Mouse (Mus musculus): Measurements from ENCODE around the gene Cyp2a4. TPM values are rescaled to one million over a fixed set of nuclear protein-coding genes. Genes with fewer than 3 reads are reported as not detected.
"Not testable (repeated sequence)": the region's sequence is repeated elsewhere in the genome, so short reads cannot be mapped to it uniquely, and the experiment has no call there.

Gene Cyp2a4
- polyA plus RNA-seq, 2 experiments = not detected

DNA sequence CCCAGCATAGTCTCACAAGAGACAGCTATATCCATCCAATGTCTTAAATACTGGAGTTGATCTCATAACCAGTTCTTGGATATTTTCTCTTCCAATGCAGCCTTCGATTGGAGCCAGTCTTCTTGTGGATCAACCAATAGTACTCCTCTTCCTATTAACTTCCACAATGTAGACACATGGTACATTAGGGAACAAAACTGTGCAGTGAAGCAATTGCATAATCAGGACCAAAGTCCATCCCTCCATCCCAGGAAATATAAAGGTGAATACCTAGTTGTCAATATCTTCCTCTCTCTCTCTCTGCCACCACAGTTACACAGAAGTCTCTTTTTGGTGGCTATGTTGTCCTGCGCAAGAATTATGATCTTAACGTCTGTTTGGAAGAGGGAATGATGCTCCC, 45.3 kb downstream of the Cyp2a4 start:
- ATAC-seq (ENCODE audit: low FRiP score, low read depth); H3K27me3 ChIP-seq (ENCODE audit: control insufficient read depth, insufficient read depth, low read length); H3K4me1 ChIP-seq (ENCODE audit: control insufficient read depth, insufficient read depth, low read length); H3K9me3 ChIP-seq (ENCODE audit: control insufficient read depth, low read length); H3K4me3 ChIP-seq (replicated peaks; ENCODE audit: low read length); H3K4me2 ChIP-seq (replicated peaks; ENCODE audit: low read depth, low read length, severe bottlenecking); DNase-seq (ENCODE audit: low spot score); H3K36me3 ChIP-seq (ENCODE audit: control insufficient read depth, insufficient read depth, low read length); H3K9ac ChIP-seq (ENCODE audit: low read depth, low read length, severe bottlenecking); H3K27ac ChIP-seq (replicated peaks; ENCODE audit: low read depth, low read length): not testable (repeated sequence)
- WGBS = 83% methylated on average over 2 of the region's 3 CpGs

DNA sequence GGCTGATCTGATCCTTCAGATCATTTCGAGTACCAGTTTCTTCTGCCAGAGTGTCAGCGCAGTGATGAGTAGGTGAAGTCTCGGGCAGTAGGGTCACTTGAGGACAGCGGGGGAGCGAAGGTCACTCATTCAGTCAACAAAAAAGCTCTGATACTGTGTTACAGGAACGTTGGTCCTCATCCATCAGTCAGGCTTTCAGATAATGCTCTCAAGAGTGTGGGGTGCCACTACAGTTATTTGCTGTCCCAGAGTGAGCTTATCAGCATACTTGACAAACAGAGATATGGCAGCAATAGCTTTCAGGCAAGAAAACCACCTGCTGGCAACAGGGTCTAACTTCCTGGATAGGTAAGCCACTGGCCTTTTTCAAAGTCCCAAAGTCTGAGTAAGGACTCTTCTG, 49.8 kb downstream of the Cyp2a4 start:
- H3K27me3 ChIP-seq (ENCODE audit: control insufficient read depth, insufficient read depth, low read length); H3K9ac ChIP-seq (ENCODE audit: low read depth, low read length, severe bottlenecking); H3K36me3 ChIP-seq (ENCODE audit: control insufficient read depth, insufficient read depth, low read length); H3K4me2 ChIP-seq (replicated peaks; ENCODE audit: low read depth, low read length, severe bottlenecking); H3K4me1 ChIP-seq (ENCODE audit: control insufficient read depth, insufficient read depth, low read length); H3K27ac ChIP-seq (replicated peaks; ENCODE audit: low read depth, low read length); DNase-seq (ENCODE audit: low spot score); H3K9me3 ChIP-seq (ENCODE audit: control insufficient read depth, low read length); H3K4me3 ChIP-seq (replicated peaks; ENCODE audit: low read length); ATAC-seq (ENCODE audit: low FRiP score, low read depth): not testable (repeated sequence)
- WGBS = 92% methylated on average over 5 of the region's 6 CpGs

Other genes with a start within 250 kb of the Cyp2a4 start
- not detected in 2 replicates for gene Cyp2b13, start 245.7 kb upstream of the Cyp2a4 start, polyA plus RNA-seq (2012; rRNA removed)
- not detected in 2 replicates for gene Cyp2b13, start 245.7 kb upstream of the Cyp2a4 start, polyA plus RNA-seq (2014; fragmentation: Nextera tagmentation; extraction: Ambion mirVana)
- gene Cyp2b9, start 133.8 kb upstream of the Cyp2a4 start, polyA plus RNA-seq (2012; rRNA removed) = not detected in 2 replicates
- not detected in 2 replicates for gene Cyp2b9, start 133.8 kb upstream of the Cyp2a4 start, polyA plus RNA-seq (2014; fragmentation: Nextera tagmentation; extraction: Ambion mirVana)
- not detected in 2 replicates for gene Vmn1r184, start 46.8 kb upstream of the Cyp2a4 start, polyA plus RNA-seq (2012; rRNA removed)
- gene Vmn1r184, start 46.8 kb upstream of the Cyp2a4 start, polyA plus RNA-seq (2014; fragmentation: Nextera tagmentation; extraction: Ambion mirVana) = not detected in 2 replicates
- not detected in 2 replicates for gene Nlrp9c, start 96.5 kb downstream of the Cyp2a4 start, polyA plus RNA-seq (2012; rRNA removed)
- gene Nlrp9c, start 96.5 kb downstream of the Cyp2a4 start, polyA plus RNA-seq (2014; fragmentation: Nextera tagmentation; extraction: Ambion mirVana) = not detected in 2 replicates
- not detected in 2 replicates for gene Nlrp4a, start 127.9 kb downstream of the Cyp2a4 start, polyA plus RNA-seq (2012; rRNA removed)
- gene Nlrp4a, start 127.9 kb downstream of the Cyp2a4 start, polyA plus RNA-seq (2014; fragmentation: Nextera tagmentation; extraction: Ambion mirVana) = not detected in 2 replicates
- gene Nlrp9a, start 227.9 kb downstream of the Cyp2a4 start, polyA plus RNA-seq (2012; rRNA removed) = not detected in 2 replicates
- gene Nlrp9a, start 227.9 kb downstream of the Cyp2a4 start, polyA plus RNA-seq (2014; fragmentation: Nextera tagmentation; extraction: Ambion mirVana) = not detected in 2 replicates

All from limb, embryonic 14.5 days (tissue).